Mouse (Mus musculus): ENCODE data around the gene Myh10.

DNA sequence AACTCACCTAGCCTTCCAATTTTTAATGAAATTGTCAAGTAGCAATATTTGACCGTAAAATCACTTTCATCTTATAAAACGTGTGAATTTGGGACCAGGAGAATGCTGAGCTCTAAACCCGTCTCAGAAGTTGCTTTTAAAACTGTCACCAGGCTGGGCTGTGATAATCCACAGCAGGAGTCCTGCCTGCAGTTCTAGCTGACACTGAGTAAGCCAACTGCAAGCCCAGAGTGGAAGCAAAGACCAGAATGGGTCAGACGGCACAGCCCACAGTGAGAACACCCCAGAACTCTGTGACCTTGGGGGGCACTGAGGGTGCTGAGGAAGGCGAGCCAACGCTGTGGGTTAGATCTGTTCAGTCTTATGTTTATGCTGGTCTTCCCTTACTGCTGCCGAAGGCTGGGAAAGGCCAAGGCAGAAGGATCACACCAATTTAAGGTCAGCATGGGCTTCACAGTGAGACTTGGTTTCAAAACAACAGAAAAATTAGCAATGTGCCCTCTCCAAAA, 84.8 kb downstream of the Myh10 start:
- TF ChIP-seq POLR2AphosphoS2 (IDR thresholded peaks at IDR 0.05; ENCODE audit: insufficient read length, low read depth) (no peak), POLR2A (IDR thresholded peaks at IDR 0.05; ENCODE audit: insufficient read length, low read depth) (no peak), MAX (IDR thresholded peaks at IDR 0.05; ENCODE audit: low read depth) (no peak), MYOG (IDR thresholded peaks at IDR 0.05; ENCODE audit: control insufficient read depth in 1 of 3, insufficient read depth in 1 of 3, insufficient read length in 2 of 3, low read depth in 2 of 3) (no peak), MYOD1 (IDR thresholded peaks at IDR 0.05; ENCODE audit: control insufficient read depth in 1 of 3, insufficient read length in 2 of 3, low read depth in 2 of 3) (no peak), TCF12 (IDR thresholded peaks at IDR 0.05; ENCODE audit: insufficient read depth, poor library complexity, severe bottlenecking) (no peak), USF1 (IDR thresholded peaks at IDR 0.05; ENCODE audit: low read depth) (no peak), CEBPB (IDR thresholded peaks at IDR 0.05; ENCODE audit: insufficient read depth, poor library complexity, severe bottlenecking) (no peak), E2F4 (IDR thresholded peaks at IDR 0.05; ENCODE audit: insufficient read depth) (no peak), SRF (IDR thresholded peaks at IDR 0.05; ENCODE audit: control insufficient read depth, insufficient read length, low read depth) (no peak)

All from myocyte (in vitro differentiated cells).